Mouse (Mus musculus): Measurements from ENCODE around the gene Otulin. TPM values are rescaled to one million over a fixed set of nuclear protein-coding genes. Genes with fewer than 3 reads are reported as not detected.
A peak's percentile ranks its signal among the peaks of the same experiment; 100 is the strongest.

The Otulin gene
- polyA plus RNA-seq, 1 experiment from 2014 or later, result 24.1 TPM

GRCm38 (mm10) chr15:27625014-27625889 is 5.2 kb downstream of the Otulin start:
- ATAC-seq (ENCODE audit: low FRiP score), result no peak
- no peak overlapping the region for H3K4me2 ChIP-seq
- peaks cover 24% of the 10 kb centered on the region for H3K4me1 ChIP-seq (replicated peaks)
- H3K9me3 ChIP-seq, result no peaks in the 10 kb centered on the region
- WGBS, result 93% methylated on average over 13 of the region's 13 CpGs
- no peaks in the 10 kb centered on the region for H3K27me3 ChIP-seq
- H3K36me3 ChIP-seq, result peaks cover 30% of the 10 kb centered on the region
- H3K4me3 ChIP-seq, result no peak overlapping the region
- no peak overlapping the region for H3K9ac ChIP-seq
- H3K27ac ChIP-seq, result no peak overlapping the region

GRCm38 (mm10) chr15:27623286-27623685 is 7.2 kb downstream of the Otulin start:
- H3K36me3 ChIP-seq, result peaks cover 39% of the 10 kb centered on the region
- no peaks in the 10 kb centered on the region for H3K27me3 ChIP-seq
- whole genome bisulfite sequencing, result 91% methylated on average over 6 of the region's 6 CpGs
- ATAC-seq (ENCODE audit: low FRiP score), result no peak
- H3K9ac ChIP-seq, result no peak overlapping the region
- H3K9me3 ChIP-seq, result no peaks in the 10 kb centered on the region
- H3K4me2 ChIP-seq, result no peak overlapping the region
- H3K27ac ChIP-seq, result no peak overlapping the region
- no peak overlapping the region for H3K4me3 ChIP-seq
- H3K4me1 ChIP-seq (replicated peaks), result peaks cover 7% of the 10 kb centered on the region; the same call in 1 of the 2 replicates

- no peak overlapping the region for H3K4me3 ChIP-seq
- H3K36me3 ChIP-seq, result peaks cover 53% of the 10 kb centered on the region
- H3K27me3 ChIP-seq, result no peaks in the 10 kb centered on the region
- H3K4me1 ChIP-seq (replicated peaks), result no peaks in the 10 kb centered on the region
- no peaks in the 10 kb centered on the region for H3K9me3 ChIP-seq
- H3K9ac ChIP-seq, result no peak overlapping the region
- no peak overlapping the region for H3K27ac ChIP-seq
- no peak for ATAC-seq (ENCODE audit: low FRiP score)
- 88% methylated on average over 6 of the region's 6 CpGs for WGBS
- H3K4me2 ChIP-seq, result no peak overlapping the region
These were observed 9.9 kb downstream of the Otulin start for GRCm38 (mm10) chr15:27620475-27621185.

GRCm38 (mm10) chr15:27619683-27620082 is 10.8 kb downstream of the Otulin start:
- Histone ChIP-seq H3K36me3 (peaks cover 57% of the 10 kb centered on the region), H3K4me3 (no peak overlapping the region), H3K27me3 (no peaks in the 10 kb centered on the region), H3K27ac (no peak overlapping the region), H3K9ac (no peak overlapping the region), H3K9me3 (no peaks in the 10 kb centered on the region), H3K4me1 (replicated peaks) (no peaks in the 10 kb centered on the region), H3K4me2 (no peak overlapping the region)
- 85% methylated on average over 3 of the region's 3 CpGs for WGBS
- no peak for ATAC-seq (ENCODE audit: low FRiP score)

GRCm38 (mm10) chr15:27618778-27619533 is 11.5 kb downstream of the Otulin start:
- Histone ChIP-seq H3K27ac (no peak overlapping the region), H3K9ac (no peak overlapping the region), H3K4me3 (no peak overlapping the region), H3K4me2 (no peak overlapping the region), H3K36me3 (peaks cover 61% of the 10 kb centered on the region), H3K9me3 (no peaks in the 10 kb centered on the region), H3K4me1 (replicated peaks) (no peaks in the 10 kb centered on the region), H3K27me3 (no peaks in the 10 kb centered on the region)
- ATAC-seq (ENCODE audit: low FRiP score), result no peak
- WGBS, result 90% methylated on average over 6 of the region's 6 CpGs

GRCm38 (mm10) chr15:27617227-27617626 is 13.3 kb downstream of the Otulin start:
- Histone ChIP-seq H3K36me3 (peaks cover 50% of the 10 kb centered on the region), H3K27me3 (no peaks in the 10 kb centered on the region), H3K9ac (no peak overlapping the region), H3K4me3 (no peak overlapping the region), H3K4me1 (replicated peaks) (peaks cover 3% of the 10 kb centered on the region; the same call in 1 of the 2 replicates), H3K27ac (no peak overlapping the region), H3K4me2 (no peak overlapping the region), H3K9me3 (no peaks in the 10 kb centered on the region)
- no peak for ATAC-seq (ENCODE audit: low FRiP score)
- WGBS, result 83% methylated on average over 3 of the region's 3 CpGs

GRCm38 (mm10) chr15:27616159-27616558 is 14.3 kb downstream of the Otulin start:
- no peaks in the 10 kb centered on the region for H3K9me3 ChIP-seq
- H3K27me3 ChIP-seq, result no peaks in the 10 kb centered on the region
- no peak overlapping the region for H3K9ac ChIP-seq
- no peak overlapping the region for H3K4me3 ChIP-seq
- H3K4me1 ChIP-seq (replicated peaks), result peaks cover 3% of the 10 kb centered on the region; the same call in 1 of the 2 replicates
- no peak overlapping the region for H3K4me2 ChIP-seq
- 93% methylated on average over 4 of the region's 4 CpGs for WGBS
- no peak overlapping the region for H3K27ac ChIP-seq
- no peak for ATAC-seq (ENCODE audit: low FRiP score)
- peaks cover 51% of the 10 kb centered on the region for H3K36me3 ChIP-seq

GRCm38 (mm10) chr15:27613255-27613654 is 17.2 kb downstream of the Otulin start:
- H3K27me3 ChIP-seq, result no peaks in the 10 kb centered on the region
- WGBS, result 91% methylated on average over 4 of the region's 4 CpGs
- H3K4me3 ChIP-seq, result no peak overlapping the region
- no peak overlapping the region for H3K4me2 ChIP-seq
- H3K9ac ChIP-seq, result no peak overlapping the region
- H3K4me1 ChIP-seq (replicated peaks), result peaks cover 3% of the 10 kb centered on the region; the same call in 1 of the 2 replicates
- H3K9me3 ChIP-seq, result no peaks in the 10 kb centered on the region
- ATAC-seq (ENCODE audit: low FRiP score), result no peak
- H3K36me3 ChIP-seq, result peaks cover 49% of the 10 kb centered on the region
- no peak overlapping the region for H3K27ac ChIP-seq

- no peak overlapping the region for H3K27ac ChIP-seq
- H3K4me1 ChIP-seq (replicated peaks), result peaks cover 3% of the 10 kb centered on the region; the same call in 1 of the 2 replicates
- no peak overlapping the region for H3K4me3 ChIP-seq
- peak; percentile 88 for ATAC-seq (ENCODE audit: low FRiP score)
- WGBS, result 39% methylated on average over 6 of the region's 6 CpGs
- H3K27me3 ChIP-seq, result no peaks in the 10 kb centered on the region
- H3K9me3 ChIP-seq, result no peaks in the 10 kb centered on the region
- H3K9ac ChIP-seq, result no peak overlapping the region
- peaks cover 46% of the 10 kb centered on the region for H3K36me3 ChIP-seq
- H3K4me2 ChIP-seq, result no peak overlapping the region
These were observed 17.8 kb downstream of the Otulin start for GRCm38 (mm10) chr15:27612533-27613221.

- Histone ChIP-seq H3K27me3 (no peaks in the 10 kb centered on the region), H3K4me1 (replicated peaks) (peaks cover 3% of the 10 kb centered on the region; the same call in 1 of the 2 replicates), H3K4me2 (no peak overlapping the region), H3K27ac (no peak overlapping the region), H3K36me3 (peaks cover 45% of the 10 kb centered on the region), H3K9ac (no peak overlapping the region), H3K4me3 (no peak overlapping the region), H3K9me3 (no peaks in the 10 kb centered on the region)
- 74% methylated on average over 4 of the region's 4 CpGs for WGBS
- ATAC-seq (ENCODE audit: low FRiP score), result no peak
These were observed 20.9 kb downstream of the Otulin start for GRCm38 (mm10) chr15:27609554-27609953.

GRCm38 (mm10) chr15:27605252-27605651 is 25.2 kb downstream of the Otulin start:
- Histone ChIP-seq H3K4me2 (no peak overlapping the region), H3K4me1 (replicated peaks) (no peaks in the 10 kb centered on the region), H3K27ac (no peak overlapping the region), H3K9me3 (no peaks in the 10 kb centered on the region), H3K27me3 (no peaks in the 10 kb centered on the region), H3K9ac (no peak overlapping the region), H3K4me3 (no peak overlapping the region), H3K36me3 (peaks cover 44% of the 10 kb centered on the region)
- no peak for ATAC-seq (ENCODE audit: low FRiP score)
- WGBS, result 79% methylated on average over 3 of the region's 3 CpGs

All from hindbrain, embryonic 13.5 days (tissue).